Mouse (Mus musculus): ENCODE measurements around the gene Nusap1.
"Not testable (repeated sequence)": the region's sequence is repeated elsewhere in the genome, so short reads cannot be mapped to it uniquely, and the experiment has no call there.

Nusap1 gene

DNA sequence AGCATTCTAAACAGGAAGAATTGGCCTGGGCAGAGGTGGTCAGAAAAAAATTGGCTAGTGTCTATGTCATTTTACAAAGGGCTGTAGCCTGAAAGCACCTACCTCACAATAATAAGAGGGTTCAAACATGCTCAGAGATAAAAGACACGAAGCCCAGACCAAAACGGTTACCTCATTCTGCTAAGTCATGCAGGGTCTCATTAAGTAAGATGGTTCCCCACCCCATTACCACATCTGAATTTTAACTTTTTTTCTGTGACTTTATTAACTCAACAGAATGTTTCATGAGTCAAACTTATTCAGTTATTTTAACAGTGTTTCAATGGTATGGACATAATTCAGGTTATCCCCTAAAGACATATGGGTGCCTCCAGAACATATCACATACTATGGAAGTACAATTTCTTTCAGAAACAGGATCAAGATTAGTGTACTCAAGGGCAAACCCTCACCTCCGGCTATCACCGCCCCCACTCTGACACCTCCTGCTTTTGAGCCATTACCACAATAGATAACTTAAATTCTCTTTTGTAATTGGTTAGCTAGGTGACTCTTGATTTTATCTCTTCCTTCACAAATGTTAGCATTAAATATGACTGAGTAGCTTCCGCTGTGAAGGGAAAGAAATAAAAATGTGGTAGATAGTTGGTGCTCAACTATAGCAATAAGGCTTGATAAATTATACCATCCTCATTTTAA is 23.3 kb downstream of the Nusap1 start:
- DNase-seq (ENCODE audit: low spot score in 2 of 2): no peak

DNA sequence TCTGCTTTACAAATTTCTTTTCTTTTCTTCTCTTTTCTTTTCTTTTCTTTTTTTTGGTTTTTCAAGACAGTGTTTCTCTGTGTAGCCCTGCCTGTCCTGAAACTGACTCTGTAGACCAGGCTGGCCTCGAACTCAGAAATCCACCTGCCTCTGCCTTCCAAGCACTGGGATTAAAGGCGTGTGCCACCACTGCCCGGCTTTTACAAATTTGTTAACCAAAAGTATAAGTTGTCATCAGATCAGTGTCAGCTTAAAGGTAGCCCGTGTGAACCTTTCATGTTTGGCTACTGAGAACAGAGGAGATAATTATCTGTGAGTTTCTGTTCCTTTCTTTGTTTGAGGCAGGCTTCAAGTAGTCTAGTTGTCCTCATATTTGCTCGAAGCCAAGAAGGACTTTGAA is 26.2 kb downstream of the Nusap1 start:
- no peak for DNase-seq (ENCODE audit: low spot score in 2 of 2)

DNA sequence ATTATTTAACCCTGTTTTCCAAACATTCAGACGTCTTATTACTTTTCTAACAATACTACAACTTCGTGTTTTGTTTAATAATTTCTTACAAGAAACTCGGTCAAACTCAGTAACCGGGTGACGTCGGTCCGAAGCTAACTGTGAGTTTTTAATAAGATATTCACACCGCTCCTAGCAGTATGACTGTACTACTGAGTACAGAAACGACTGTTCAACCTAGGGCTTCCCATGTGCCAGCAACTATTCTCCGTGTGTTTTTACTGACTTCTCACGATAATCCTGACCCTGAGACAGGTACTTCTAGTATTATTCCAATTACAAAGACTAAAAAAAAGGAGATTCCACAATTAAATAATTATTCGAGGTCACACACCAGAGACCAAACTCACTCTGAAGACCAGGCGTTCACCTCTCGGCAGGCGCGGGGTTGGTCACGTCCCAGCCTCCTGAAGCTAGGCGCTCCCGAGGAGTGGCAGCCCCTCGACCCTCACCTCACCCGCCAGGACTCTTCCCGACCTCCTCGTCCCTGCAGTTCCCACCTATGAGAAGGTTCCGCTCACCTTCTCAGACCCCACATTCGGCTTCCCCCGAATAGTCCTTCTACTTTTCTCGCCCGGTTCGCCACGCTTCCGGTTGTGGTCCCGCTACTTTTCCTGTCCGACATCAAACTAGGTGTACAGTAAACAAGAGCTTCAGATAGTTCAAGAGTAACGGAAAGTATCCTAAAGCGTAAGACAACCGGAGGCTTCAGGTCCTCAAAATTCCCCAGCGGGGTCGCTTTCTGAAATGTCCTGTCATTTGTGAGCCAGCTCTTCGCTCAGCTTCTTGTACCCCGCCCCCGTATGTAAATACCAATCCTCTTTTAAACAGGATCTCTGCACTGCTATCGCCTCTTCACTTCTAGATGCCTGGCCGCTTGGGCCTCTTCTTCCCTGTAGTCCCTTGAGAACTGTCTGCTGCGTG is 44.4 kb downstream of the Nusap1 start, which contains the start of gene Ndufaf1:
Ndufaf1 (minus strand) TSS at position 608 of the 963 bp plus-strand sequence.
- peak; percentile 67 to 83 for DNase-seq (ENCODE audit: low spot score in 2 of 2)

DNA sequence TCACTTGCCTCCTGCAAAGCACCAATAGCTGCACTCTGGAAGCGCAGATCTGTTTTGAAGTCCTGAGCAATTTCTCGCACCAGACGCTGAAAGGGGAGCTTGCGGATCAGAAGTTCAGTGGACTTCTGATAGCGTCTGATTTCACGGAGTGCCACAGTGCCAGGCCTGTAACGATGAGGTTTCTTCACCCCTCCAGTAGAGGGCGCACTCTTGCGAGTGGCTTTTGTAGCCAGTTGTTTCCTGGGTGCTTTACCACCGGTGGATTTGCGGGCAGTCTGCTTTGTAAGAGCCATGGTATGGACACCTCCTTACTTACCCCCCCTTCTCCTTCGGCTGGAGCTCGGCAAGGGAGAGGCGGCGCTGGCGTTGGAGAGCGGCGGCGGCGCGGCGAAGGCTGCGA is 47.6 kb downstream of the Nusap1 start:
- DNase-seq (ENCODE audit: low spot score in 2 of 2): not testable (repeated sequence)

DNA sequence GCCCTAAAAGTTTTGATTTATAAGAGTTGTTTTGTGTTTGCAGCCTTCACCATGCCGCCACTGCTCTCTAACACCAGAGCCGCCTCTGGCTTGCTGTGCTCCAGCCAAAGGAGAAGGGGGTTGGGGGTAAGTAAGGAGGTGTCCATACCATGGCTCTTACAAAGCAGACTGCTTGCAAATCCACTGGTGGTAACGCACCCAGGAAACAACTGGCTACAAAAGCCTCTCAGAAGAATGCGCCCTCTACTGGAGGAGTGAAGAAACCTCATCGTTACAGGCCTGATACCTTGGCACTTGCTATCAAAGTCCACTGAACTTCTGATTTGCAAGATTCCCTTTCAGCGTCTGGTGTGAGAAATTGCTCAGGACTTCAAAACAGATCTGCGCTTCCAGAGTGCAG is 50.9 kb downstream of the Nusap1 start:
- DNase-seq (ENCODE audit: low spot score in 2 of 2): no peak

DNA sequence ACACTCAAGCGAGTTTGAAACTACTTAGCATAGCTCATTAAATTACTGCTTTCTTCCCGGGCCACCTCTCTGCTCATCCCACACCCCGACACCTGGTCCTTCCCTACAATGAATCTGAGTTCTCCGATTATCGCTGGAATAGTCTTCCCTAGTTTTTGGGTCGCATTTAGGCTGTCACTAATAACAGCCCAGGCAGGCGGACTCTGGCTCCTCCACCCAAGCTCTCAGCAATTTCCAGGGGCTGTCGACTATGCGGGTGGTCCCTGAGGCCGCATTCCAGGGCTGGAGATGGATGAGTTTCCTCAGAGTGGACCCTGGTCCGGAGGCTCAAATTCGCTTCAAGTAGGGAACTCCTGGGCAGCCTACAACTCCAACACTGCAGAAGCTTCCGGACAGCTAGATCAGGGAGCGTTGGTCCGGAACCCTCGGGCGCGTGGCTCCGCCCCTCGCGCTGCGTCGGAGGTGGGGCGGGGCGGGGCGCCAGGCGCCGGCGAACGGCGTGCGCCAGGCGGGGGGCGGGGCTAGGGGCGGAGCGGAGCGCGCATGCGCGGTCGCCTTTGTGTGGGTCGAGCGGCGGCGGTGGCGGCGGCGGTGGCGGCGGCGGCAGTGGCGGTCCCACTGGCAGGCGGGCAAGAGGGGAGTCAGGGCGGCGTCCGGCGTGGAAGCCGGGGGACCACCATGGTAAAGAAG is 56.6 kb downstream of the Nusap1 start, which contains the start of gene Rtf1:
Rtf1 (plus strand) TSS at position 544 of the 690 bp plus-strand sequence.
- peak; percentile 89 to 90 for DNase-seq (ENCODE audit: low spot score in 2 of 2)

GRCm38 (mm10) chr2:119675215-119675784 is 57.2 kb downstream of the Nusap1 start:
- DNase-seq (ENCODE audit: low spot score in 2 of 2): no peak

GRCm38 (mm10) chr2:119675831-119676230 is 57.7 kb downstream of the Nusap1 start:
- no peak for DNase-seq (ENCODE audit: low spot score in 2 of 2)

- no peak for DNase-seq (ENCODE audit: low spot score in 2 of 2)
These were observed 65.6 kb downstream of the Nusap1 start for GRCm38 (mm10) chr2:119683706-119684105.

DNA sequence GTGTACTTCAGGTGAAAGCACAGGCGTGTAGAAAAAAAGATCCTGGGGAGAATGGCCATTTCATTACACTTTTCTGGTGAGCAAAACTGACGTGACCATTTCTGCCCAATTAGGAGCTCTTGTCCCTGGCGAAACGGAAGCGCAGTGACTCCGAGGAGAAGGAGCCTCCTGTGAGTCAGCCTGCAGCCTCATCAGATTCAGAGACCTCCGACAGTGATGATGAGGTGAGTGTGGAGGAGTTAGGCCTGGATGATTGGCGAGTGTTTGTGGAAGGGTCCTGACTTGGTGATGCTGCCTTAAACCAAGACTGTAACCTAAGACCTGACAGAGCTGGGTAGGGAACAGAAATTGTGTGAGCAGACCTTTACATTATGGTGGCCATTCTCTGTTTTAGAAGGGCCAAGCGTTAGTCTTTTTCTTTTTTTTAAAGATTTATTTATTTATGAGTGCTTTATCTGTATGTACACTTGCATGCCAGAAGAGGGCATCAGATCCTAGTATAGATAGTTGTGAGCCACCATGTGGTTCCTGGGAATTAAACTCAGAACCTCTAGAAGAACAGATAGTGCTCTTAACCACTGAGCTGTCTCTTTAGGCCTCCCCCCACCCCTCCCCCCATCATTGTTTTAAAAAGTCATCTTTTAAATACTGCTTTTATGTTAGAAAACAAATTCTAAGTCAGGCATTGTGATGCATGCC is 74.1 kb downstream of the Nusap1 start:
- DNase-seq (ENCODE audit: low spot score in 2 of 2): no peak

GRCm38 (mm10) chr2:119694826-119695225 is 76.7 kb downstream of the Nusap1 start:
- no peak for DNase-seq (ENCODE audit: low spot score in 2 of 2)

GRCm38 (mm10) chr2:119696111-119696510 is 78.0 kb downstream of the Nusap1 start:
- DNase-seq (ENCODE audit: low spot score in 2 of 2): peak in 1 of 2 experiments; percentile 3

GRCm38 (mm10) chr2:119698472-119698871 is 80.4 kb downstream of the Nusap1 start:
- DNase-seq (ENCODE audit: low spot score in 2 of 2): no peak

DNA sequence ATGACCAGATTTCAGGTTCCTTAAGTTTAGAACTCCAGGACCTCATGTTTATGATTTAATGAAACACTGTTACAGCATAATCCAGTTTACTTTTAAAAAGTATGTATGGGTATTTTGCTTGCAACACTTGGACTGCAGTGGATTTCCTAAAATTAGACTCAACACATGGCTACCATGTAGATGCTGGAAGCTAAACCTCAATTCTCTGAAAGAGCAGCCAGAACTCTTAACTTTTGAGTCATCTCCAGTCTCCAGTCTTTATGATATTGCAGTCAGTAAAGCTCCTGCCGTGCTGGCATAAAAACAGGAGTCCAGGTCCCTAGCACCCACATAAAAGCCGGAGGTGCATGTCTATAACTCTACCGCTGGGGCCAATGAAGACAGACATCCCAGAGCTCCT is 81.9 kb downstream of the Nusap1 start:
- no peak for DNase-seq (ENCODE audit: low spot score in 2 of 2)

Data from urinary bladder, adult 18-20 months (tissue).